Mouse (Mus musculus) heart, embryonic 16.5 days (tissue): Measurements from ENCODE around the gene Ntrk1. TPM values are rescaled to one million over a fixed set of nuclear protein-coding genes. Genes with fewer than 3 reads are reported as not detected.
A peak's percentile ranks its signal among the peaks of the same experiment; 100 is the strongest.

ENCODE experiments used
- ATAC-seq: fragments of 200-750 bp; cut with Nextera tagmentation; replicated peaks from 2 replicates; pipeline ENCODE4 v1.8.0; 2017; ENCODE audit warnings: moderate number of reproducible peaks; ENCODE audit not compliant: insufficient read depth, low FRiP score; ENCODE audit errors: extremely low read depth
- H3K27ac ChIP-seq: fragments of 300-500 bp; sonication (generic); 2 replicates; pipeline ENCODE4 v1.5.1; 2014; ENCODE audit warnings: mild to moderate bottlenecking, low read length, control low read depth, moderate library complexity
- H3K27me3 ChIP-seq: fragments of 300-500 bp; sonication (generic); 2 replicates; pipeline ENCODE4 v1.6.1; 2014; ENCODE audit warnings: low read length, mixed read lengths; ENCODE audit not compliant: control insufficient read depth, insufficient read depth
- H3K36me3 ChIP-seq: fragments of 300-500 bp; sonication (generic); 2 replicates; pipeline ENCODE4 v1.6.1; 2014; ENCODE audit not compliant: control insufficient read depth, insufficient read depth
- H3K4me1 ChIP-seq: fragments of 300-500 bp; sonication (generic); 2 replicates; pipeline ENCODE4 v1.6.1; 2014; ENCODE audit warnings: low read length, mixed read lengths; ENCODE audit not compliant: control insufficient read depth, insufficient read depth
- H3K4me2 ChIP-seq: fragments of 300-500 bp; sonication (generic); 2 replicates; pipeline ENCODE4 v1.6.1; 2014; ENCODE audit warnings: low read depth, mild to moderate bottlenecking, control low read depth, low read length
- H3K4me3 ChIP-seq: fragments of 300-500 bp; sonication (generic); 2 replicates; pipeline ENCODE4 v1.5.1; 2014; ENCODE audit warnings: mild to moderate bottlenecking, control low read depth, low read length
- H3K9ac ChIP-seq: fragments of 300-500 bp; sonication (generic); 2 replicates; pipeline ENCODE4 v1.6.1; 2014; ENCODE audit warnings: low read length, control low read depth
- H3K9me3 ChIP-seq: fragments of 300-500 bp; sonication (generic); replicated peaks from 2 replicates; pipeline ENCODE4 v1.6.1; 2016; ENCODE audit warnings: low read length; ENCODE audit not compliant: control insufficient read depth
- WGBS: fragments of 180-500 bp; shearing (Covaris S2); extraction: QIAGEN DNeasy Blood & Tissue Kit; methylation state at CpG from one replicate; pipeline ENCODE4 v1.1.7; 2014; 5-methylcytosine and 5-hydroxymethylcytosine counted together
- polyA plus RNA-seq: library from polyadenylated mRNA; unstranded; fragments of >200 nt; fragmentation: Nextera tagmentation; extraction: Ambion mirVana; gene quantifications from 2 replicates; pipeline ENCODE4 v1.2.1, GENCODE M21; 2015

Gene Ntrk1
- polyA plus RNA-seq, 1 experiment from 2014 or later: 0.39 TPM

DNA sequence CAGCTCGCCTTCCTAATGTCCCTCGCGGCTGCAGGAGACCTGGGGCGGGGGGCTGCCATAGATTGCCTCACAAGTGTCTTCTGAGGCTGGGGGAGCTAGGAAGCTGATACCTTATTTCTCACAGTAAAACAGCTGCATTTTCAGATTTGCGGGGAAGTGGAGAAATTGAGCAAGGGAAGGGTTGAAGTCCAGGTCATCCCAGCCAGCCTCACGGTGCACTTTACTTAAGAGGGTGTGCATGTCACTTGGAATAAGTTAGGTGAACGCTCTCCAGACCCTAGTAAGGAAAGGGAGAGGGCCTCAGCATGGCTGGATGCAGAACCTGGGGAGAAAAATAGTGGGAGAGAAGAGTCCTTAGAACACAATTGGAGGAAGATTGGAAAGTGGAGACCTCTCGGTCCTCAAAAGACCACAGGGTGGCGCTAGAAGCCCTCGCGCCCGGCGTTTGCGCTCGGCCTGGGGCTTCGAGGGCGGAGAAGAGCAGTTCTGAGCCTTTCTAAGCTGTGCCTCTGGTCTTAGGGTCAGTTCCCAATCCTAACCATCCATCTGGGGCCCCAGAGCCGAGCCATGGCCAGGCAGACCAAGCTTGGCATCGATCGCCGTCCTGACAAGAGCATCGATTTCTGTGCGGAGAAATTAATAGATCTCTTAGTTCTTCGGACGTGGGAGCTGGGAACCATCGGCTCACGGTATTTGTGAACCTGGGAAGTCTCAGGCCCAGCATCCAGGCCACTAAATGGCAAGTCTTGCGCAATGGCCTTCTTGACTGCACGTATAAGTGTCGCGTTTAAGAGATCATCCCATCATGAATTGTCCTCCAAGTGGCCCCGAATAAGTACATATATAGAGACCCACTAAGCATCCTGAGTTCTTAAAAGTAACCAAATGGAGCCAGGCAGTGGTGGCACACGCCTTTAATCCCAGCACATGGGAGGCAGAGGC, 645 bp upstream of the Ntrk1 start:
- no peaks in the 10 kb centered on the region for H3K9me3 ChIP-seq
- 17% methylated on average over 33 of the region's 33 CpGs for WGBS
- no peak overlapping the region; the same call in 1 of the 2 replicates for H3K9ac ChIP-seq
- peak overlapping the region; percentile 39 for H3K4me2 ChIP-seq
- peaks cover 12% of the 10 kb centered on the region; the same call in 1 of the 2 replicates for H3K4me1 ChIP-seq
- peak overlapping the region; percentile 36 for H3K4me3 ChIP-seq
- no peaks in the 10 kb centered on the region for H3K36me3 ChIP-seq
- no peak overlapping the region for H3K27ac ChIP-seq
- H3K27me3 ChIP-seq: peaks cover 95% of the 10 kb centered on the region
- no peak; the same call in 1 of the 2 replicates for ATAC-seq

DNA sequence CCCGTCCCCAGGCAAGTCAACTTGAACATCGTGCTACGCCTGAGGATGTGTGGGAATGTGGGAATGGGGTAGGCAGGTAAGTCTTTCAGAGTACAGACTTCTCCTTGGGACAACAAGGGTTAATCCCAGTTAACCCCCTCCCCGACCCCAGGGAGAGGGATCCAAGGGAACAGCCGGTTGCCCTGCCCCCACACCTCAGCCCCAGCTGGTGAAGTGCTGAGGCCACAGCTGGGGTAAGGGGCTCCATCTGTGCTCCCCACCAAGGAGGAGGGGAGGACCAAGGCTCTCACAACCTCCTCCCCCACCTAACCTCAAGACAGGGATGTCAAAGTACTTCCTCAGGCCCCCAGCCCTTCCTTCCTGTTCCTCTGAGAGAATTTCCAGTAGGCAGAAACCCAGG, 5.2 kb downstream of the Ntrk1 start:
- no peak overlapping the region for H3K27ac ChIP-seq
- ATAC-seq: no peak
- no peaks in the 10 kb centered on the region for H3K36me3 ChIP-seq
- H3K4me1 ChIP-seq: peaks cover 12% of the 10 kb centered on the region
- no peak overlapping the region for H3K4me2 ChIP-seq
- H3K4me3 ChIP-seq: no peak overlapping the region
- WGBS: 38% methylated on average over 5 of the region's 5 CpGs
- no peaks in the 10 kb centered on the region for H3K9me3 ChIP-seq
- H3K27me3 ChIP-seq: peaks cover 56% of the 10 kb centered on the region
- H3K9ac ChIP-seq: no peak overlapping the region

DNA sequence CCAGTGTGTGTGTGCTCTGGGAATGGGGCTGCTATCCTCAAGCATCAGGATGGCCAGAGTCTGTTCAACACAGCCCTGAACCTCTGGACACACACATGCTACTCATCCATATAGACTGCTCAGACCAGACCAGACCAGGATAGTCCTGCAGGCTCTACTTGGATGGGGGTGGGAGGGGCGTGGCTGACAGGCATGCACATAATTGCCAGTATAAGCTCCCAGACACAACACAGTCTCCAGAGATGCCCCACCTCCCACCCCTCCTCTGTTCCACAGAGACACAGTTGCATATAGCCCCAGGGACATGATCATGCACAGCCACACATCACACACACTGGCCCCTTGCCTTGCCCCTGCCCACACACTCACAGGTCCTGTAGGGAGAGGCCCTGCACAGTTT, 5.7 kb downstream of the Ntrk1 start:
- H3K9me3 ChIP-seq: no peaks in the 10 kb centered on the region
- no peak overlapping the region for H3K9ac ChIP-seq
- ATAC-seq: no peak
- peaks cover 51% of the 10 kb centered on the region for H3K27me3 ChIP-seq
- peaks cover 9% of the 10 kb centered on the region for H3K4me1 ChIP-seq
- no peak overlapping the region for H3K27ac ChIP-seq
- WGBS: 33% methylated on average over 1 of the region's 1 CpGs
- H3K4me2 ChIP-seq: no peak overlapping the region
- H3K4me3 ChIP-seq: no peak overlapping the region
- H3K36me3 ChIP-seq: no peaks in the 10 kb centered on the region

DNA sequence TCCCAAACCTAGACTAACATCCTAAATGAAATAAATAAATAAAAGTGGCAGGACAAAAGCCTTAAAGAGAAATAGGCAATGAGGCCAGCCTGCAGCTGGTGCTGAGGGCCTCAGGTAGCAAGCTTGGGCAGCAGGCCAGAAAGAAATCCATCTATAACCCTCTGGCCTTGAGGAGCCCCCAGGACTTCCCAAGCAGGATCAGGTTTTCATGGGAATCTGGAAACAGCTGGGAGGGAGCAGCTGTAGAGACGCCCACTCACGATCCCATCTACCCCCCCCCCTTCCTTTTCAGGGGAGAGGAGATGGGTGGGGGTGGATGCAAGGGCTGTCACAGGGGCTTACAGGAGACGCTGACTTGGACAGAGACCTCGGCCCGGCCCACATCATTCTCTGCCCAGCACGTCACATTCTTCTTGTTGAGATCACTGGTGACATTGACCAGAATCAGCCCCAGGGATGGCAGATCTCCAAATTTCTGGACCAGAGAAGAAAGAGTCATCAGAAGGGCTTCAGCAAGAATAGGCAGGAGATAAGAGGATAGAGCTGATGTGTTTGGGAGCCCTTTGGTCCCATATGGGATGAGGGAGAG, 9.2 kb downstream of the Ntrk1 start:
- peaks cover 21% of the 10 kb centered on the region for H3K27me3 ChIP-seq
- H3K36me3 ChIP-seq: no peaks in the 10 kb centered on the region
- H3K4me2 ChIP-seq: no peak overlapping the region
- peak; percentile 41; the same call in 1 of the 2 replicates for ATAC-seq
- H3K9me3 ChIP-seq: no peaks in the 10 kb centered on the region
- H3K4me1 ChIP-seq: peaks cover 9% of the 10 kb centered on the region
- H3K4me3 ChIP-seq: no peak overlapping the region
- 10% methylated on average over 6 of the region's 6 CpGs for WGBS
- H3K9ac ChIP-seq: 0 out of 2 replicates have a peak overlapping the region, but pooled peaks have one; percentile 5
- no peak overlapping the region for H3K27ac ChIP-seq

DNA sequence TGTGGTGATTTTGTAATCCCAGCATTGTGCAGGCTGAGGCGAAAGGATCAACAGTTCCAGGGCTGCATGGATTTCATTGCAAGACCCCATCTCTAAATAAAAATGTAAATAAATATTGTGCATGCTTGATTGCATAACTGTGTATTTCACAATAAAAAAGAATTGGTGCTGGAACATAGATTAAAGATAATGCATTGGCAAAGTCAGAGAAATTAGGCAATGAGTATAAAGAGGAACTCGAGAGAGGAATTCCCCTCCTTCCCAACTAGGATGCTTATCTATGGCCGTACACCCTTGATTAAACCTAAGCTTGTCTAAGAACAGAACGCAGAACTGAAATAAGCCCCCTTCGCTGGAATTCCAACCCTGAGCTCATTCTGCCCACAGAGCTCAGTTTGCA, 9.8 kb downstream of the Ntrk1 start:
- H3K36me3 ChIP-seq: no peaks in the 10 kb centered on the region
- ATAC-seq: no peak
- H3K4me2 ChIP-seq: no peak overlapping the region
- H3K4me1 ChIP-seq: peaks cover 9% of the 10 kb centered on the region
- H3K9ac ChIP-seq: no peak overlapping the region
- no peaks in the 10 kb centered on the region for H3K9me3 ChIP-seq
- no peak overlapping the region for H3K27ac ChIP-seq
- no peak overlapping the region for H3K4me3 ChIP-seq
- peaks cover 19% of the 10 kb centered on the region for H3K27me3 ChIP-seq
- WGBS: 48% methylated on average over 5 of the region's 5 CpGs

DNA sequence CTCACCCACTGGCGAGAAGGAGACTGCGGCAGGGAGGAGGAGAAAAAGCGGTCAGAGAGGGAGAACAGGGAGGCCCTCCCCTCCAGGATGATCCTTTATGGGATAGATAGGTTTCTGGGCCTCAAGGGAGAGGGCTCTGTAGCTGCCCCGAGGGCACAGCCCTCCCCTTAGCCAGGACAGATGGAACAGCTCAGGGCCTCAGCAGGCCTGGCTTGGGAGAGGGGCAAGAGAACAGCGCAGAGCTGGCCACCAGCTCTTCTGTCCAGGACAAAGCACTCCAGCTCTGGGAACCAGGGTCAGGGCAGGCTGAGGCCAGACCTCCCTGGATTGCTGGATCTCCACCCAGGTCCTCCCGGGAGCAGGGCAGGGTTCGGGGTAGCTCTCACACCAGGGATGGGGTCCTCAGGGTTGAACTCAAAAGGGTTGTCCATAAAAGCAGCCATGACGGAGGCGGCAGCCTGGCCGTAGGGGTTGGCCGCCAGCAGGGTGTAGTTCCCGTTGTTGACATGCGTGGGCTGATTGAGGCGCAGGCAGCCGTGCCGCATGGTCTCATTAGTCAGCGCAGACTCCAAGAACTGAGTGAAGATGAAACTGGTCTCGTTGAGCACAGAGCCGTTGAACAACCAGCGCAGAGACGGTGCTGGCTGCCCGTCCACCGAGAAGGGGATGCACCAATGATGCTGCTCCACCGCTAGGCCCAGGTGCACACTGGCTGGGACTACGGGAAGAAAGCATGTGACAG, 11.5 kb downstream of the Ntrk1 start:
- ATAC-seq: no peak
- Histone ChIP-seq H3K4me2 (no peak overlapping the region), H3K4me1 (peaks cover 11% of the 10 kb centered on the region), H3K9me3 (no peaks in the 10 kb centered on the region), H3K27ac (no peak overlapping the region), H3K36me3 (no peaks in the 10 kb centered on the region), H3K4me3 (no peak overlapping the region), H3K27me3 (peaks cover 25% of the 10 kb centered on the region), H3K9ac (no peak overlapping the region)
- WGBS: 81% methylated on average over 25 of the region's 25 CpGs

DNA sequence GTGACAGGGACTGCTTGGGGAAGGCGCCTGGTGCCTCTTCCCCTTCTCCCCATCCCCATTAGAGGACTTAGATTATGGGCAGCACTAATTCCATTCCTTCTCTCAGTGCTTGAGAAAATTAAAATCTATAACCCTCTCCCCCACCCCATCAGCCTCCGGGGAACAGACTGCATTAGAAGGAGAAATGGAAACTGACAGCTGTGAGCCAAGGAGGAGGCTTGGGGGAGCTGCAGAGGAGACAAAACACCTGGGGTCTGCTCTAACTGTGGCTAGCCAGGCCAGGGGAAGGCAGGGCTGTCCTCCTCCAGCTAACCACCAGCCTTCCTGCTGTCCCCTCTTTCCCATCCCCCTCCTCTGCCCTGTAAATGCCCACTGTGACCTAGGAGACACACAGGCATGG, 15.9 kb downstream of the Ntrk1 start:
- Histone ChIP-seq H3K27me3 (peaks cover 56% of the 10 kb centered on the region), H3K4me1 (peaks cover 5% of the 10 kb centered on the region; the same call in 1 of the 2 replicates), H3K9ac (no peak overlapping the region), H3K36me3 (no peaks in the 10 kb centered on the region), H3K27ac (no peak overlapping the region), H3K9me3 (no peaks in the 10 kb centered on the region), H3K4me2 (no peak overlapping the region), H3K4me3 (no peak overlapping the region)
- 33% methylated on average over 2 of the region's 2 CpGs for WGBS
- no peak for ATAC-seq

DNA sequence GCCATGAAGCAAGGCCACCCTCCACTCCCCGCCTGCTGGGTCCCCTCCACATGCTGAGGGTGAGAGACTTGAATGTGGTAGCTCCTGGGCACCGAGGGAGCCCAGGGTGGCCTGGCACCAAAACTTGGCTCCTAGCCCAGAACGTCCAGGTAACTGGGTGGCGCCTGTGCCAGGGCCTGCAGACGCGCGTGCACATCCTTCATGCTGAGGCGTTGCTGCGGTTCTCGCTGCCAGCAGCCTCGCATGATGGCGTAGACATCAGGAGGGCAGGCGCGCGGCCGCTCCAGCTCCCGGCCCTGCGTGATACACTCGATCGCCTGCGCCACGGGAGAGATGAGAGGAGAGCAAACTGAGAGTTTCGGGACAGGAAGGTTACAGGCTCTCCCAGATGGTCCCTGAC, 16.7 kb downstream of the Ntrk1 start:
- no peak overlapping the region for H3K4me3 ChIP-seq
- no peak overlapping the region for H3K27ac ChIP-seq
- no peaks in the 10 kb centered on the region for H3K36me3 ChIP-seq
- peaks cover 5% of the 10 kb centered on the region; the same call in 1 of the 2 replicates for H3K4me1 ChIP-seq
- H3K9ac ChIP-seq: no peak overlapping the region
- H3K4me2 ChIP-seq: no peak overlapping the region
- peaks cover 55% of the 10 kb centered on the region for H3K27me3 ChIP-seq
- 43% methylated on average over 23 of the region's 23 CpGs for WGBS
- H3K9me3 ChIP-seq: no peaks in the 10 kb centered on the region
- ATAC-seq: no peak
